ENCODE assay signal across 19 mouse cellular contexts in the genomic region with DNA sequence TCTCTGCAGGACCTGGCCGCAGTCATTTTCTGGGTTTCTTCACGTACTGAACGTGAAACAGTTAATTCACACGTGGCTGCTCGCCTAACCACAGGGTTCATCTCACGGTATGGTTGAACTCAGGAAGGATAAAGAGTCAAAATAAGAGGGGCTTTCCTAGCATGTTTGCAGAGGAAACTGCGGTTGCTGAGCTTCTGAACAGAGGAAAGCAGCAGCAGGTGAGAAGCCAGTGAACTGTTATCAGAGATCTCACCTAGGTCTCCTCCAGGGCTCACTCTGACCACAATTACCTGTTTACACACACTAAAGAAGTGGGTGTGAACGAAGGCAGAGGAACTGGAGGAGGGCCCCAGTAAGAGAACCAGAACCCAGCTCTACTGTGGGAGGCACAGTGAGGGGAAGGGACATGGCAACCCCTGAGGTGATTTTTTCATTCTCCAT. TPM values are rescaled to one million over a fixed set of nuclear protein-coding genes. Genes with fewer than 3 reads are reported as not detected.
DNase-seq lines count a peak whose midpoint lies in the region; ATAC-seq lines count a peak whose summit lies in the region.
"Had no signal": no experiment of that assay in that cellular context is flagged by ENCODE, and none has a peak within 500 bp of the region (broad histone marks: within the 10 kb centered on the region; RNA-seq: fewer than 3 reads in every experiment).

No protein-coding gene starts in this region.

- ATAC-seq in inflammation-experienced regulatory T-cells, adult 6 months, result peak; percentile 91
- ATAC-seq: midbrain, embryonic 15.5 days had no signal

- peak; percentile 74 for DNase-seq in lung, postnatal 25 days (ENCODE audit: low spot score)
- no peak for DNase-seq in lung, postnatal 4 days
- peak; percentile 17 to 64 for DNase-seq in spleen, postnatal 10 days (ENCODE audit: low spot score in 2 of 2)
- no peak for DNase-seq in frontal cortex, postnatal 10 days (ENCODE audit: low spot score in 2 of 2)
- DNase-seq in layer of hippocampus, postnatal 14 days (ENCODE audit: low spot score in 2 of 2), result no peak
- DNase-seq in layer of hippocampus, adult 8-10 months (ENCODE audit: low spot score in 2 of 2), result no peak
- DNase-seq: cerebellum, postnatal 36 days; kidney, adult 8-10 months; layer of hippocampus, postnatal 36 days; lung, postnatal 10 days; right cerebral cortex, postnatal 14 days had no signal

RNA-seq across cellular contexts. Expression of a gene that starts 6.0 kb away (rescaled TPM):
- polyA plus RNA-seq in inflammation-experienced regulatory T-cells, adult 6 months (2017; shearing (Covaris generic)), result 100 to 1,000 TPM; 353 to 386 (median 354) TPM
- total RNA-seq in layer of hippocampus, postnatal 14 days (2021), result 1 to 10 TPM; 2.1 to 2.6 TPM
- 1 to 10 TPM in 3 of 4 experiments, under 1 TPM in 1; 0.85 to 2.5 (median 1.6) TPM for total RNA-seq in layer of hippocampus, adult 8-10 months (2022)

RNA-seq across cellular contexts. Expression of a gene that starts 13.1 kb away (rescaled TPM):
- polyA plus RNA-seq in inflammation-experienced regulatory T-cells, adult 6 months (2017; shearing (Covaris generic)), result 100 to 1,000 TPM; 218 to 266 (median 236) TPM
- total RNA-seq in layer of hippocampus, postnatal 14 days (2021), result 1 to 10 TPM; 1.3 to 1.7 TPM
- total RNA-seq in layer of hippocampus, adult 8-10 months (2022), result 1 to 10 TPM in 1 of 4 experiments, under 1 TPM in 3; 0.47 to 1.7 (median 0.74) TPM

RNA-seq across cellular contexts. Expression of a gene that starts 14.5 kb away (rescaled TPM):
- polyA plus RNA-seq in inflammation-experienced regulatory T-cells, adult 6 months (2017; shearing (Covaris generic)), result 100 to 1,000 TPM; 458 to 769 (median 564) TPM
- not detected for total RNA-seq in layer of hippocampus, postnatal 14 days (2021)
- not detected for total RNA-seq in layer of hippocampus, adult 8-10 months (2022)
- total RNA-seq: ES-E14; layer of hippocampus, postnatal 36 days had no signal
- polyA plus RNA-seq: brain, embryonic 14.5 days; hindbrain, embryonic 10.5 days; limb, embryonic 14.5 days; midbrain, embryonic 15.5 days; neural tube, embryonic 15.5 days; testis, adult 2 months had no signal

RNA-seq across cellular contexts. Expression of a gene that starts 14.5 kb away (rescaled TPM):
- polyA plus RNA-seq in inflammation-experienced regulatory T-cells, adult 6 months (2017; shearing (Covaris generic)), result 10 to 100 TPM; 58.9 to 85.2 (median 59.9) TPM
- 1 to 10 TPM; 1.5 to 2.4 TPM for total RNA-seq in layer of hippocampus, postnatal 14 days (2021)
- 1 to 10 TPM in 2 of 4 experiments, not detected in 2; 1.5 to 3.0 TPM for total RNA-seq in layer of hippocampus, adult 8-10 months (2022)
- total RNA-seq: ES-E14; layer of hippocampus, postnatal 36 days had no signal
- polyA plus RNA-seq: hindbrain, embryonic 10.5 days; midbrain, embryonic 15.5 days; neural tube, embryonic 15.5 days; testis, adult 2 months had no signal

RNA-seq across cellular contexts. Expression of a gene that starts 24.9 kb away (rescaled TPM):
- polyA plus RNA-seq in inflammation-experienced regulatory T-cells, adult 6 months (2017; shearing (Covaris generic)), result 1,000 to 10,000 TPM; 1,024 to 1,390 (median 1,261) TPM
- total RNA-seq in layer of hippocampus, postnatal 14 days (2021), result 1 to 10 TPM; 6.5 to 7.3 TPM
- total RNA-seq in layer of hippocampus, adult 8-10 months (2022), result 1 to 10 TPM; 3.7 to 4.5 (median 4.2) TPM

Comparison
In these comparisons a context has a peak if more than half of its experiments do, and no peak if none do; other contexts are left out.
1. DNase-seq: peak in lung, postnatal 25 days (single experiment) and spleen, postnatal 10 days (2 of 2); none in lung, postnatal 4 days (0 of 2), frontal cortex, postnatal 10 days (0 of 2), layer of hippocampus, postnatal 14 days (0 of 2) and layer of hippocampus, adult 8-10 months (0 of 2).